Mouse (Mus musculus): ENCODE data around the gene 1500009C09Rik.

The 1500009C09Rik gene

GRCm38 (mm10) chr15:82247131-82247776 lies 4.9 kb upstream of the 1500009C09Rik start:
- no peak for DNase-seq (ENCODE audit: low spot score)

- DNase-seq (ENCODE audit: low spot score) = no peak
These were observed 618 bp upstream of the 1500009C09Rik start for GRCm38 (mm10) chr15:82251579-82251978.

- no peak for DNase-seq (ENCODE audit: low spot score)
These were observed 3.1 kb downstream of the 1500009C09Rik start for GRCm38 (mm10) chr15:82255248-82255647.

- DNase-seq (ENCODE audit: low spot score) = no peak
These were observed 3.8 kb downstream of the 1500009C09Rik start for GRCm38 (mm10) chr15:82255944-82256383.

- DNase-seq (ENCODE audit: low spot score) = peak; percentile 89
These were observed 7.3 kb downstream of the 1500009C09Rik start for GRCm38 (mm10) chr15:82259510-82259909.

- peak; percentile 85 for DNase-seq (ENCODE audit: low spot score)
These were observed 14.2 kb downstream of the 1500009C09Rik start for GRCm38 (mm10) chr15:82266356-82266755.

GRCm38 (mm10) chr15:82268185-82268584 lies 16.0 kb downstream of the 1500009C09Rik start:
- DNase-seq (ENCODE audit: low spot score) = no peak

GRCm38 (mm10) chr15:82268783-82269182 lies 16.6 kb downstream of the 1500009C09Rik start:
- no peak for DNase-seq (ENCODE audit: low spot score)

GRCm38 (mm10) chr15:82271201-82271600 lies 19.0 kb downstream of the 1500009C09Rik start:
- DNase-seq (ENCODE audit: low spot score) = peak; percentile 89

GRCm38 (mm10) chr15:82272295-82272694 lies 20.1 kb downstream of the 1500009C09Rik start:
- DNase-seq (ENCODE audit: low spot score) = no peak

GRCm38 (mm10) chr15:82274593-82274926 lies 22.4 kb downstream of the 1500009C09Rik start, which contains the start of gene Sept3:
Gene Sept3, plus strand, starts transcription at chr15:82274893.
- DNase-seq (ENCODE audit: low spot score) = no peak

GRCm38 (mm10) chr15:82274927-82275901 lies 23.0 kb downstream of the 1500009C09Rik start:
- DNase-seq (ENCODE audit: low spot score) = no peak

GRCm38 (mm10) chr15:82277591-82277990 lies 25.4 kb downstream of the 1500009C09Rik start:
- DNase-seq (ENCODE audit: low spot score) = no peak

- DNase-seq (ENCODE audit: low spot score) = no peak
These were observed 28.4 kb downstream of the 1500009C09Rik start for GRCm38 (mm10) chr15:82280638-82281037.

- DNase-seq (ENCODE audit: low spot score) = no peak
These were observed 34.0 kb downstream of the 1500009C09Rik start for GRCm38 (mm10) chr15:82286157-82286556.

- no peak for DNase-seq (ENCODE audit: low spot score)
These were observed 38.1 kb downstream of the 1500009C09Rik start for GRCm38 (mm10) chr15:82290252-82290651.

- DNase-seq (ENCODE audit: low spot score) = no peak
These were observed 40.7 kb downstream of the 1500009C09Rik start for GRCm38 (mm10) chr15:82292851-82293250.

- DNase-seq (ENCODE audit: low spot score) = no peak
These were observed 41.1 kb downstream of the 1500009C09Rik start for GRCm38 (mm10) chr15:82293271-82293711.

- DNase-seq (ENCODE audit: low spot score) = no peak
These were observed 41.9 kb downstream of the 1500009C09Rik start for GRCm38 (mm10) chr15:82294059-82294458.

- peak; percentile 67 for DNase-seq (ENCODE audit: low spot score)
These were observed 46.8 kb downstream of the 1500009C09Rik start, which contains the start of gene Wbp2nl for GRCm38 (mm10) chr15:82298764-82299561. Gene Wbp2nl, plus strand, starts transcription at chr15:82298954.

- no peak for DNase-seq (ENCODE audit: low spot score)
These were observed 54.9 kb downstream of the 1500009C09Rik start for GRCm38 (mm10) chr15:82307107-82307506.

GRCm38 (mm10) chr15:82308416-82308815 lies 56.2 kb downstream of the 1500009C09Rik start:
- no peak for DNase-seq (ENCODE audit: low spot score)

Data from testis, postnatal 10 days (tissue).